Mouse (Mus musculus) G1E (cell line): ENCODE measurements around the gene Amhr2.

Experiments used
- CTCF ChIP-seq: IDR thresholded peaks from 2 replicates; pipeline ENCODE4 v1.5.1; 2012; ENCODE audit warnings: low read depth, low read length, inconsistent platforms, mixed read lengths
- TAL1 ChIP-seq: conservative IDR thresholded peaks from 2 replicates; pipeline ENCODE4 v1.6.1; 2012; ENCODE audit warnings: low read depth, low read length, inconsistent platforms, mixed read lengths

GRCm38 (mm10) chr15:102409286-102409685 lies 35.9 kb upstream of the Amhr2 start:
- TF ChIP-seq CTCF (no peak), TAL1 (no peak)
